Mouse (Mus musculus) stomach, postnatal 0 days (tissue): ENCODE results near the gene Tbk1. TPM values are rescaled to one million over a fixed set of nuclear protein-coding genes. Genes with fewer than 3 reads are reported as not detected.

Experiments used
- ATAC-seq: fragments of 200-750 bp; cut with Nextera tagmentation; 2 replicates; pipeline ENCODE4 v1.8.0; 2017; ENCODE audit not compliant: low FRiP score, low TSS enrichment
- DNase-seq: peaks from one replicate; pipeline ENCODE4 v3.0.0-alpha.2; 2016; ENCODE audit warnings: low spot score
- H3K27ac ChIP-seq: fragments of 300-500 bp; sonication (generic); replicated peaks from 2 replicates; pipeline ENCODE4 v1.5.1; 2014; ENCODE audit warnings: mild to moderate bottlenecking, control low read depth
- H3K27me3 ChIP-seq: fragments of 300-500 bp; sonication (generic); 2 replicates; pipeline ENCODE4 v1.6.1; 2014; ENCODE audit warnings: low read length; ENCODE audit not compliant: control insufficient read depth, insufficient read depth
- H3K36me3 ChIP-seq: fragments of 300-500 bp; sonication (generic); 2 replicates; pipeline ENCODE4 v1.6.1; 2014; ENCODE audit warnings: low read length, mixed read lengths; ENCODE audit not compliant: control insufficient read depth, insufficient read depth
- H3K4me1 ChIP-seq: fragments of 300-500 bp; sonication (generic); replicated peaks from 2 replicates; pipeline ENCODE4 v1.6.1; 2014; ENCODE audit warnings: antibody characterized with exemption; ENCODE audit not compliant: control insufficient read depth, insufficient read depth
- H3K4me2 ChIP-seq: fragments of 300-500 bp; sonication (generic); replicated peaks from 2 replicates; pipeline ENCODE4 v1.6.1; 2014; ENCODE audit warnings: low read depth, mild to moderate bottlenecking, control low read depth, moderate library complexity
- H3K4me3 ChIP-seq: fragments of 300-500 bp; sonication (generic); 2 replicates; pipeline ENCODE4 v1.5.1; 2014; ENCODE audit warnings: low read depth, low read length, control low read depth
- H3K9ac ChIP-seq: fragments of 300-500 bp; sonication (generic); 2 replicates; pipeline ENCODE4 v1.6.1; 2014; ENCODE audit warnings: mild to moderate bottlenecking, low read length, control low read depth, mixed read lengths
- H3K9me3 ChIP-seq: fragments of 300-500 bp; sonication (generic); 2 replicates; pipeline ENCODE4 v1.6.1; 2016; ENCODE audit warnings: low read length; ENCODE audit not compliant: control insufficient read depth
- CTCF ChIP-seq: IDR thresholded peaks from 2 replicates; pipeline ENCODE4 v1.5.1; 2016; ENCODE audit warnings: antibody characterized with exemption, low read depth, mild to moderate bottlenecking, moderate library complexity
- EP300 ChIP-seq: optimal IDR thresholded peaks from 2 replicates; pipeline ENCODE3; 2016; ENCODE audit warnings: antibody characterized with exemption
- WGBS: fragments of 180-500 bp; shearing (Covaris S2); extraction: QIAGEN DNeasy Blood & Tissue Kit; methylation state at CpG from one replicate; pipeline ENCODE4 v1.1.7; 2014; 5-methylcytosine and 5-hydroxymethylcytosine counted together
- polyA plus RNA-seq: library from polyadenylated mRNA; unstranded; fragments of >200 nt; fragmentation: Nextera tagmentation; extraction: Ambion mirVana; gene quantifications from 2 replicates; pipeline ENCODE4 v1.2.1, GENCODE M21; 2015

Gene Tbk1
- polyA plus RNA-seq, 1 experiment from 2014 or later: 16.6 TPM

GRCm38 (mm10) chr10:121580381-121580780, 6.2 kb downstream of the Tbk1 start:
- H3K36me3 ChIP-seq: peaks cover 18% of the 10 kb centered on the region
- ATAC-seq (no peak), DNase-seq (no peak)
- H3K4me2 ChIP-seq: no peak overlapping the region
- H3K4me3 ChIP-seq: no peak overlapping the region
- H3K9ac ChIP-seq: no peak overlapping the region
- no peak overlapping the region for H3K27ac ChIP-seq
- no peaks in the 10 kb centered on the region for H3K27me3 ChIP-seq
- 94% methylated on average over 5 of the region's 5 CpGs for WGBS
- no peak for TF ChIP-seq CTCF
- TF ChIP-seq EP300: no peak
- no peaks in the 10 kb centered on the region for H3K9me3 ChIP-seq
- no peaks in the 10 kb centered on the region for H3K4me1 ChIP-seq

- Histone ChIP-seq H3K36me3 (peaks cover 14% of the 10 kb centered on the region), H3K9me3 (no peaks in the 10 kb centered on the region), H3K27ac (no peak overlapping the region), H3K4me2 (no peak overlapping the region), H3K4me3 (no peak overlapping the region), H3K4me1 (no peaks in the 10 kb centered on the region), H3K9ac (no peak overlapping the region), H3K27me3 (no peaks in the 10 kb centered on the region)
- DNase-seq: no peak
- WGBS: 77% methylated on average over 9 of the region's 9 CpGs
- no peak for TF ChIP-seq CTCF
- no peak for TF ChIP-seq EP300
- no peak for ATAC-seq
Observed at GRCm38 (mm10) chr10:121576372-121576771, 10.2 kb downstream of the Tbk1 start.

- Histone ChIP-seq H3K27ac (no peak overlapping the region), H3K27me3 (no peaks in the 10 kb centered on the region), H3K9ac (no peak overlapping the region), H3K4me3 (no peak overlapping the region), H3K36me3 (peaks cover 16% of the 10 kb centered on the region), H3K9me3 (no peaks in the 10 kb centered on the region), H3K4me1 (no peaks in the 10 kb centered on the region), H3K4me2 (no peak overlapping the region)
- no peak for ATAC-seq
- no peak for DNase-seq
- TF ChIP-seq EP300: no peak
- TF ChIP-seq CTCF: no peak
- 93% methylated on average over 22 of the region's 22 CpGs for WGBS
Observed at GRCm38 (mm10) chr10:121571511-121572147, 15.0 kb downstream of the Tbk1 start.

- H3K9ac ChIP-seq: no peak overlapping the region
- H3K36me3 ChIP-seq: peaks cover 16% of the 10 kb centered on the region
- H3K4me1 ChIP-seq: no peaks in the 10 kb centered on the region
- ATAC-seq (no peak), DNase-seq (no peak)
- WGBS: 85% methylated on average over 3 of the region's 3 CpGs
- no peaks in the 10 kb centered on the region for H3K27me3 ChIP-seq
- H3K9me3 ChIP-seq: no peaks in the 10 kb centered on the region
- TF ChIP-seq EP300 (no peak), CTCF (no peak)
- H3K4me2 ChIP-seq: no peak overlapping the region
- no peak overlapping the region for H3K27ac ChIP-seq
- no peak overlapping the region for H3K4me3 ChIP-seq
Observed at GRCm38 (mm10) chr10:121571031-121571430, 15.6 kb downstream of the Tbk1 start.

- WGBS: 67% methylated on average over 6 of the region's 6 CpGs
- TF ChIP-seq CTCF (no peak), EP300 (no peak)
- H3K4me3 ChIP-seq: no peak overlapping the region
- no peaks in the 10 kb centered on the region for H3K27me3 ChIP-seq
- H3K4me2 ChIP-seq: no peak overlapping the region
- H3K27ac ChIP-seq: no peak overlapping the region
- no peaks in the 10 kb centered on the region for H3K4me1 ChIP-seq
- no peak overlapping the region for H3K9ac ChIP-seq
- H3K36me3 ChIP-seq: peaks cover 16% of the 10 kb centered on the region
- ATAC-seq (no peak), DNase-seq (no peak)
- no peaks in the 10 kb centered on the region for H3K9me3 ChIP-seq
Observed at GRCm38 (mm10) chr10:121569796-121570195, 16.8 kb downstream of the Tbk1 start.

- TF ChIP-seq CTCF (no peak), EP300 (no peak)
- DNase-seq (no peak), ATAC-seq (peak; percentile 54)
- H3K9ac ChIP-seq: no peak overlapping the region
- no peaks in the 10 kb centered on the region for H3K9me3 ChIP-seq
- H3K27me3 ChIP-seq: no peaks in the 10 kb centered on the region
- H3K4me3 ChIP-seq: no peak overlapping the region
- no peak overlapping the region for H3K4me2 ChIP-seq
- H3K36me3 ChIP-seq: peaks cover 14% of the 10 kb centered on the region; the same call in 1 of the 2 replicates
- WGBS: 28% methylated on average over 23 of the region's 23 CpGs
- H3K4me1 ChIP-seq: no peaks in the 10 kb centered on the region
- no peak overlapping the region for H3K27ac ChIP-seq
Observed at GRCm38 (mm10) chr10:121569001-121569589, 17.5 kb downstream of the Tbk1 start.
